Mouse (Mus musculus) ovary, postnatal 14 days (tissue): ENCODE results near the gene Dbndd2.

Source experiments
- DNase-seq: peaks from one replicate; pipeline ENCODE4 v3.0.0; 2022; ENCODE audit warnings: low spot score

The Dbndd2 gene

DNA sequence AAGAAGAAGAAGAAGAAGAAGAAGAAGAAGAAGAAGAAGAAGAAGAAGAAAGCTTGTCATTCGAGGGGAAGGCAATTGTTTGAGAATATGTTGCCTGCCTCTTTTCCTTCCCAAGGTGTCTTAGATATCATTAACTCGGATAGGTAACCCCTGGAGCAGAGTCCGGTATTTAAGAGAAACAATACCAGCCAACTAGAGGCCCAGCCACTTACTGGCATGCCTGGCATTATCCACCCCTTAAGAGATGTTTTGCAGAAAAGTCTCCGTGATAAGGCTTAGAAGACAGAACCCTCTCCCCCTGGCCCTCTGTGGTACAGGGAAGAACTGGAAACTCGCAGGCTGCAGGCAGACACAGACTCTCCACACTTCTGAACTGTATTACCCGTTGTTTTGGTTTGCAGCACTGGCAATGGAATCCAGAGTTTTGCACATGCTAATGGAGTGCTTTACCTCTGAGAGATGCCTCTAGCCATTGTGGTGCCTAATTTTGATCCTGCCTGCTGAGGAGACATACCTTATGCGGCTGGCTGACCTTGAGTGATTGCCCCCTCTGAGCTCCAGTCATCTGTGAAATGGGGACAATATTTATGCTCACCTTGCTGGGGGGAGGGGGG, 31.9 kb upstream of the Dbndd2 start:
- DNase-seq: no peak

GRCm38 (mm10) chr2:164454846-164455245, 31.1 kb upstream of the Dbndd2 start:
- peak; percentile 72 for DNase-seq

DNA sequence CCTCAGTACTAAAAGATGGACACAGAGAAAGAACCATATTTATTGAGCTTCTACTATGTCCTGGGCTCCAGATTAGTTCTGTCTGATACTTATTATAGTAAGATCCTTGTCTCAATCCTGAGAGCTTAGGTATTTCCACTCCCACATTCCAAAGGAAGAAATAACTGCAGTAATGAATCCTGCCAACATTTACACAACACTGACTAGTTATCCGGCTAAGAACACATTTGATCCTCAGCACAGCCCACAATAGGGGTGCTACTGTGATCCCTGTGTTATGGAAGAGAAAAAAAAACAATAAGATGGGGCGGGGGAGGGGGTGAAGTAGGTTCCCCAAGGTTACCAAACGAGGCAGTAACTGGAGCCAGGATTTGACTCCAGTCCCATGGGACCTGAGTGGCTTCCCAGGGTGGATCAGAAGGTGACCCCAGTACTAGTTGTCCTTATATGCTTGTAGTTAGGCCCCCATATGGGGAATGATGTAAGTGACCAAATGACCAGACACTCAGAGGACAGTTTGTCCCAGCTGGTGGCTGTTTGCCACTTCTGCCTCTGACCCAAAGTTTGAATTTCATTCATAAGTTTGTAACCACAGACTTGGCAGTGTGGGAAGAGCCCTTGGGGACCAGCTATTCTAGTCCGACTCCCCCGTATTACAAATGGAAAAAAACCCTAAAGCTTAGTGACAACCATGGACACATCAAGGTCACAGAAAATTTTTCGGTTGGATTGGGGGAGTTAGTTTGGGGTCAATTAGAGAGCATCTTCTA, 30.3 kb upstream of the Dbndd2 start:
- DNase-seq: no peak

- DNase-seq: no peak
Observed at GRCm38 (mm10) chr2:164456413-164456812, 29.5 kb upstream of the Dbndd2 start.

DNA sequence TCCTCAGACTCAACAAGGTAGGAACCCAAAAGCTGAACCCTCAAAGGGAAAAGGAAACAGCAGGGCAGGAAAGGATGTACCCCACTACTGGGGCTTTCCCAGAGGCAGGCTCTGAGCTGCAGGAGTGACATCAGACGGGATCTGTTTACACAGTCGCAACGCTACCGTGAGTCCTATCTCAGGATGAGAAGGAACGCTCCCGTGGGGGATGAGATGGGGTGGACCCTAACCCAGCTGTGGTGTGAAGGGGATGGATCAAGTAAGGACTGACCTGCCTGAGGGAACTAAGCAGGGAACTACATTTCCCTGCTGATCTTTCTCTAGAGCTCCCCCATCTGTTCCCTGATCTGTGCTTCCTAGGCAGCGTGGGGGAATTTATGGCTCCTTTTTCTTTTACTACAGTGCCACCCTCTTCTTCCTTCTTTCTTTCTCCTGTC, 29.0 kb upstream of the Dbndd2 start, which contains the start of gene Sys1:
Sys1 (plus strand) TSS at position 101 of the 437 bp plus-strand sequence.
- no peak for DNase-seq

- no peak for DNase-seq
Observed at GRCm38 (mm10) chr2:164457942-164458341, 28.0 kb upstream of the Dbndd2 start.

GRCm38 (mm10) chr2:164458535-164458934, 27.4 kb upstream of the Dbndd2 start:
- DNase-seq: no peak

DNA sequence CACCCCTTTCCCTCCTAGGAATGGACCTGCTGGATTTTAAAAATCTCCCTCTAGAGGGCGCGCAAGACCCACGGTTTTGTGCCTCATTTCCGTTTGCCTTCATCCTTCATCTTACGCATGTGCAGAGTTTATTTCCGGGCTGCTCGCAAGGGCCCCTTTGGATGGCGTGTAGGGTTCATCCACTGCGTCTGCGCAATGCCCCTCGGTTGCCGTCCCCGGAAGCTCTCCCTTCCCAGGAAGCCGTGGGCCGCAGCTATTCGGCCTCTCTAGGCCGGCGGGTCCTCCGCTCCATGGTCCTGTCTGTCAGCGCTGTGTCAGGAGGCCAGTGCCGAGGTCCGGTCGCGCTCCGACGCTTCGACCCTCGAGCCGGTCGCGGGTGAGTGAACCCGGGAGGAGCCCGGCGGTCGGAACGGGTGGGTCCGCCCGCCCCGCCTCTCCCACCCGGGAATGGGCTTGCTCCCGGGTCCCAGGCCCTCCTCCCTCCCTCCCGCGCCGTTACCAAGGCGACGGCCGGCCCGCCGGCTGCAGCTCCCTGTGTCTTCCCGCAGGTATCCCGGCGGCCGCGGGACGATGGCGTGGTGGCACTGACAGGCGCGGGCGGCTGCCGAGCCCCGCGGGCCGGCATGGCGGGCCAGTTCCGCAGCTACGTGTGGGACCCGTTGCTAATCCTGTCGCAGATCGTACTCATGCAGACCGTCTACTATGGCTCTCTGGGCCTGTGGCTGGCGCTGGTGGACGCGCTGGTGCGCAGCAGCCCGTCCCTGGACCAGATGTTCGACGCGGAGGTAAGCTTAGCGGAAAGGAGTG, 25.0 kb upstream of the Dbndd2 start, which contains the start of gene Gm20458:
Gm20458 (plus strand) TSS at position 223 of the 807 bp plus-strand sequence.
- peak; percentile 88 for DNase-seq

DNA sequence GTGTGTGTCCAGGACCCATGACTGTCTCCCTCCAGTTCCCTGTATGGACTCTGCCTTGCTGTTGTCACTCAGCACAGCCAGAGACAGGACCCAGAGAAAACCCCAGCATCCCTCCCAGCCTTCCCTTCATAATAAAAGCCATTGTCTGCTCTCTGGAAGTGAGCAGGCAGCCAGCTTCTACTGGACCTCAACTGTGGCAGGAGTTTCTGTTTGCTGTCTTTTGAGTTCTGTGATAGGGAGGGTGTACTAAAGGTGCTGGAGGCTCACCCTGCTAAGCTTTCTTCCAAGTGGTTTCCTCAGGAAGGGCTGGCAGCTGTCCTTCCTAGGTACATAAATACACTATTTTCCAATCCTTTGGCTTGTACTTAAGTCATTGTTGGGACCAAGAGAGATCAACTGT, 20.7 kb upstream of the Dbndd2 start:
- no peak for DNase-seq

DNA sequence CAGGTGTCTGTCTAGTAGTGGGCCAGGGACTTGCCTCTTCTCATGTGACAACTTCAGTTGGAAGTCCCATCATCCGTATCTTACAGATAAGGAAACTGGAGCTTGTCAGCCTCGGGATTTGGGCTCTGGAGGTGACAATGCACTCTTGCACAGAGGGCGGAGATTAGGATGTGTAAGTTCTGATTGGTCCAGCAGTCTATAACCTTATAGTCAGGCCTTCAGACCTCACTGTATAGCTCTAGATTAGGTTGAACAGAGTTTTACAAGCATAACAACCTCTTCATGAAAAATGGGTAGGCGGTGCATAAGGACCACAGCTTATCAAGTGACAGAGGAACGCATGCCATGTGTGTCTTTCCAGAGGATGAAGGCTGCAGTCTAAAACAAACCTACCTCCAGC, 19.1 kb upstream of the Dbndd2 start:
- DNase-seq: no peak

DNA sequence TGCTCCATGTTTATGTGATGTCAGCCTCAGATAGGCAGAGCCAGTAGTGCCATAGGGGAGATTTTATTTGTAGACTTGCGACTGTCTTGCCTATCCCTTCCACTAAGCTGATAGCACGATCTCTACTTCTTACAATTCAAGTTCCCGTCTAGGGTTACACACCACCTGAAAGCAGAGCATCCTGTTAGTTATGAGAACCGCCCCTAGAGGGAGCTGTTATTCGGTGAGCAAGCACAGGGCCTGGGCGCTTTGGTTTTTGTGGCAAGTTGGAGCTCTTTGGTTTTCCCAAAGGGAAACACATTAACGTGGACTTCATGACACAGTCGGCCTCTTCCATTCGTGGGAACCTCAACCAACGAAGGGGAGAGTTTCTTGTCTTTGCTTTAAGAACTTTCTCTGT, 15.7 kb upstream of the Dbndd2 start:
- DNase-seq: peak; percentile 50

- DNase-seq: no peak
Observed at GRCm38 (mm10) chr2:164473624-164474023, 12.3 kb upstream of the Dbndd2 start, which contains the start of gene Trp53tg5. Gene Trp53tg5, minus strand, starts transcription at chr2:164473724.

- DNase-seq: peak; percentile 43
Observed at GRCm38 (mm10) chr2:164486258-164487114, 580 bp downstream of the Dbndd2 start.

GRCm38 (mm10) chr2:164487115-164487527, 1.2 kb downstream of the Dbndd2 start:
- no peak for DNase-seq

DNA sequence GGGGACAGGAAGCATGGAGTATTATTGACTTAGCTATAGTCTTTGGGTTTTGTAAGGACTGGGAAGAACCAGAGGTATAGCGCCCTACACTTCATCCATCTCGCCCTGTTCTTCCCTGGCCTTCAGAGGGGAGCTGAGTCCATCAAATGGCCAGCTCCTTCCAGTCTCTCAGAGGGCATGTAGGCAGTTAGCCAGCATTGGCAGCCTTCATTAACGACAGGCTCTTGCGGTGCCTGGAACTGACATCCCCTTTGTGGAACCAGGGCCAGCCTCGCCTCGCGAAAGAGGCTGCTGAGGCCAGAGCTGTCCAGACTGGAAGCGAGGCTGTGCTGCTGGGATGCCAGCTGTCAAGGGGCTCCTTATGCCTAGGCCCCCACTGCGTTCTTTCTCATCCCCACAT, 1.9 kb downstream of the Dbndd2 start:
- DNase-seq: no peak

GRCm38 (mm10) chr2:164494126-164494525, 8.2 kb downstream of the Dbndd2 start:
- no peak for DNase-seq

DNA sequence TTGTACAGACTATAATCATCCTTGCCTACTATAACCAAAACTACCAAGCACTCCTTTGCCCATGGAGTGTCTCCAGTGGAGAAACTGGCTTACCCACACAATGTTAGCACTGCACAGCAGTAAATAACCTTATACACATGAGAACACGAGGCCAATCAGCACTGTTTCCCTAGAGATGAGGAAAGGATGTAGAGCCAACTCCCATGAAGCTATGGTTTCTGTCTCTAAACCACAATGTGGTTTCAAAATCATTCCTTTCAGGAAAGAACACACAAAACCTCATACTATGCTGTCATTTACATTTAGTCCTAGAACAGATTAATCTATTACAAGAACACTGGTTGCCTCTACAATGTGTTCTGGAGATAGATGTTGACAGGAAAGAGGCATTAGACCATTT, 10.4 kb downstream of the Dbndd2 start:
- no peak for DNase-seq

DNA sequence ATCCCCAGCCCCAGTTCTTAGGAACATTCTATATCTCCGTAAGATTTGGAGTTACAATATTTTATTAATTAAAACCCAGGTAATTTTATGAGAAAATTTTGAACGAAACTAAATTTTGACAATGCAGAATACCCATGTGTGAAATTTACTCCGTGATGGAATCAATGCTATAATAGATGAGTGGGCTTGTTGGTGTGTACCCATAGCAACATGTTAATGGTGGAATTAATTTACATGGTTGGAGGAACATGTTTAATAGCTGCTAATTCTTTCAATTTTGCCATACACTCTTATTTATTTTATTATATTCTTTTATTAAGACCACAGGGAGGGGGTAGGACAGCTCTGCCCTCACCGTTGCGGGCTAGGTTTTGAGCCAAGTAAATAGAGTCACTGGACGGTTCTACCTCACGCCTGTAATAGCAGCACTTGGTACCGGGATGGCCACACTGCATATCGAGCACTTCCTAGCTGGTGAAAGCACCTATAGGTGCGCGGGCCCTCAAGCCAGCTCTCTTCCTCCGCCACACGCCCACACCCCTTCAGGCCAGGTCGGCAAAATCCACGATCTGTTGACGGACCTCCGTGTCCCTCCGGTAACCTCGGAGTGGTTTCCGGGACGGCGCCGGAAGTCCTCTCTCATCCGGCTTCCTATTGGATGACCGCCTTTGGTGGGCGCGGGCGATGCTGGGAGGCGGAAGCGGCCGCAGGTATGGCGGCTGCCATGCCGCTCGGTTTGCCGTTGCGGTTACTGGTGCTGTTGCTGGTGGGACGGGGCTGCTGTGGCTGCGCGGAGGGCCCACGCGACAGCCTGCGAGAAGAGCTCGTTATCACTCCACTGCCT, 11.2 kb downstream of the Dbndd2 start, which contains the start of gene Pigt:
Pigt (plus strand) TSS at position 674 of the 844 bp plus-strand sequence.
- peak; percentile 78 for DNase-seq

DNA sequence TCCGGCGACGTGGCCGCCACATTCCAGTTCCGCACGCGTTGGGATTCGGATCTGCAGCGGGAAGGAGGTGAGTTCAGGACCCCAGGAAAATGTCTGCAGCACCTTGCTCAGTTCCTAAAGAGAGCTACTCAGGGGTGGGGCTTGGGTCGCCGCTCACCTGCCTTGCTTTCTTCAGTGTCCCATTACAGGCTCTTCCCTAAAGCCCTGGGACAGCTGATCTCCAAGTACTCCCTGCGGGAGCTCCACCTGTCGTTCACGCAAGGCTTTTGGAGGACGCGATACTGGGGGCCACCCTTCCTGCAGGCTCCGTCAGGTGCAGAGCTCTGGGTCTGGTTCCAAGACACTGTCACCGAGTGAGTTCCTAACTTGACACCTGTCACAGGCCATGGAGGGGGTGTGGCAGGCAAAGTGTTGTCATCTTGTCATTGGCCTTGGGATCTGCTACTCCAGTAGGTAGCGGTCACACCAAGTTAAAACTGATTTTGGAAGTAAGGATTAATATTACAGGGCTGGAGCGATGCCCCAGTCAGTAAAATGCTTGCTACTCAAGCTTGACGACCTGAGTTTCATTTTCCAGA, 11.9 kb downstream of the Dbndd2 start:
- DNase-seq: no peak

GRCm38 (mm10) chr2:164499317-164499716, 13.4 kb downstream of the Dbndd2 start:
- no peak for DNase-seq
